Mouse (Mus musculus) cerebellum, adult 2 months (tissue): ENCODE results near the gene Mterf1b.
"Not testable (repeated sequence)": the region's sequence is repeated elsewhere in the genome, so short reads cannot be mapped to it uniquely, and the experiment has no call there.

Experiments
- CTCF ChIP-seq: fragments of 200-500 bp; IDR thresholded peaks from 2 replicates; pipeline ENCODE4 v1.5.1; 2011; ENCODE audit warnings: low read depth, mild to moderate bottlenecking, control low read depth, low read length, moderate library complexity, borderline replicate concordance; ENCODE audit not compliant: insufficient read depth
- POLR2A ChIP-seq: fragments of 200-500 bp; IDR thresholded peaks from 2 replicates; pipeline ENCODE4 v1.6.1; 2011; ENCODE audit warnings: low read length, control low read depth, borderline replicate concordance; ENCODE audit not compliant: insufficient read depth

- TF ChIP-seq POLR2A, CTCF: not testable (repeated sequence)
Observed at GRCm38 (mm10) chr5:4210082-4210481, 17.9 kb downstream of the Mterf1b start.
